Mouse (Mus musculus): ENCODE data around the gene Nsd2.

Gene Nsd2

GRCm38 (mm10) chr5:33819876-33820732, at the start of gene Nsd2:
TSS of gene Nsd2 (plus strand) at chr5:33820725.
- DNase-seq (ENCODE audit: low spot score) = peak; percentile 62

- no peak for DNase-seq (ENCODE audit: low spot score)
These were observed 43.3 kb upstream of the Nsd2 start for GRCm38 (mm10) chr5:33777195-33777594.

- DNase-seq (ENCODE audit: low spot score) = no peak
These were observed 38.6 kb upstream of the Nsd2 start for GRCm38 (mm10) chr5:33781964-33782344.

DNA sequence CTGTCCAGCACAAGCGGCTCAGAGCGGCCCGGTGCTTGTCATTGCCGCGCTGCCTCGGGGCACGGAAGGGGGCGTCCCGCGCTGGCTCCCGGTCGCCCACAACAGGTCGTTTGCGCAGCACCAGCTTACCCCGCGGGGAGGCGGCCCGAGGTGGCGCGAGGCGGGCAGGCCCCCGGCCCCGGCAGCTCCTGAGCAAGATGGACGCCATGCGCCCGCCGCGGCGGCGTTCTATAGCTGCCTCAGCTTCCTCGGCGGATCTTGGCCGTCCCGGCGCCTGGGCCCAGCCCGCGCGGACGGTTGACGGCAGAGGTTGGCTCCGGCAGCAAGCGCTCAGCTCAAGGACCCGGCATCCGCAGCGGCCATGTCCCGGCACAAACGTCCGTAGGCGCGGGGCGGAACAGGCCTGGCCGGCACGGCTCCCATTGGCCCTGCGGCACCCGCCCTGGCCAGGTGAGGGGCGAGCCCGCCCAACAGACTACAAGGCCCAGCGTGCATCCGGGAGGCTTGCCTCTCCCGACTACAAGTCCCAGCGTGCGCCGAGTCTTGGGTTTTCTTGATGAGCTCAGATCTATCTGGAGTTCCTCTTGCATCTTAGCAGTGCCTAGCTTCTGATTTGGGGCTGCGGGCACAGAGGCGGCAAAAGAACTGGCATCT, 38.1 kb upstream of the Nsd2 start, which contains the start of gene Letm1:
Gene Letm1 (minus strand): TSS at position 473 of the 654 bp plus-strand sequence.
- DNase-seq (ENCODE audit: low spot score) = peak; percentile 78

DNA sequence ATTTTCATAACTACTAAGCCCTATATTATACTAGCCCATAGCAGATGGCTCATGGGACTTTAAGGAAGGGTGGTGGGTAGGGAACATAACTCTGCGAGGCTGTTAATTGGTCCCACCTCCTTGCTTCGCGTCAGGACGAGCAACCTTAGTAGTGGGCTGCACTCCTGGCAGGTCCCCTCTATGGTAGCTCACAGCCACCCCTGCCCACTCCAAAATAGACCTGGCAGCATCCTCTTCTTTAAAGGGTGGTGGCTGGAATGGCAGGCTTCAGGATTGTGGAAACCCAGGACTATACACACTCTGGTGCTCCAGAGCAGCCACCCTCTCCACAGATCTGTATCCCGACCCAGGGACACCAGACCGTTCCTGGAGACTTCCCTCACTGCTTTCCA, 37.5 kb upstream of the Nsd2 start:
- no peak for DNase-seq (ENCODE audit: low spot score)

- no peak for DNase-seq (ENCODE audit: low spot score)
These were observed 28.4 kb upstream of the Nsd2 start for GRCm38 (mm10) chr5:33791912-33792643.

DNA sequence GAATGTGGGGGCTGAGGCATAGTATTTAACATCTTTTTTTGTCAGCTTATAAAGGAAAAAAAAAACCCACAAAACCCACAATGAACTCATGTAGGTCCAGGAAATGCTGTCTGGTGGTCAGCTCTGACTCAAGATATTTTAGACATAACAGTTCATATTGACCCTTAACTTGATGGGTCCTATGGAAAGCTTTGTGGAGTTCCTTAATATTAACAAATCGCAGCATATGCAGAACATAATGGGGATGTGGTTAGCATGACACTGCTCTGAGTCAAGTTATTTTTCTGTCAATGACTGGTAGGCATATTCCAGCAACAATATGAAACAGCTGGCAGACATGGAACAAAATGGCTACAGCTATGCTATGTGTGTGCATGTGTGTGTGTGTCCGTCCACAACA, 17.2 kb upstream of the Nsd2 start:
- DNase-seq (ENCODE audit: low spot score) = no peak

DNA sequence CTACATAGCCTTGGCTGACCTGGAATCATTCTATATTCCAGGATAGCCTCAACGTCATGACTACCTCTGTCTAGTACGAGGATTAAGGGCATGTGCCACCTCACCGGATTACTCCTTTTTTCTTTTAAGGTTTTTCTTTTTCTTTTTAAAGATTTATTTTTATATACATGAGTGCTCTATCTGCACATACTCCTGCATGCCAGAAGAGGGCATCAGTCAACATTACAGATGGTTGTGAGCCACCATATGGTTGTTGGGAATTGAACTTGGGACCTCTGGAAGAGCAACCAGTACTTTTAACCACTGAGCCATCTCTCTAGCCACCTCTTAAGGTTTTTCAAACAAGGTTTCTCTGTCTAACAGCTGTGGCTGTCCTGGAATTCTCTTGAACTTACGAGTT, 9.0 kb upstream of the Nsd2 start:
- DNase-seq (ENCODE audit: low spot score) = no peak

GRCm38 (mm10) chr5:33816008-33816725, 4.4 kb upstream of the Nsd2 start:
- DNase-seq (ENCODE audit: low spot score) = no peak

DNA sequence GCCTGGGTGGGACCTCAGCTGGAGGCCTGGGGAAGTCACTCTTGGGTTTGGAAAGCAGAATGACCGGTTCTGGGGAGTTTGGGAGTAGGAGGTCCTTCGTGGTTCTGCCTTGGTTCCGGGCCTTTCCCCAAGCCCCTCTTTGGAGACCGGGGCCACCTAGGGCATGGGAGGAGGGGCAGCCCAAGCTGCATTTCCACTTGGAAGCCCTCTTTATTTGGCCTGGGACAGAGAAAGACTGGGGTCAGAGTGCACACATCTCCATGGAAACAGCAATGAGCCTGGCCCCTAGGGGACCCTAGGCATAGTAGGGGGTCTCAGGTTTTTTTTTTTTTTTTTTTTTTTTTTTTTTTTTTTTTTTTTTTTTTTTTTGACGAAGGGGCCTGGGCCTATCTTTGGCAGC, 2.4 kb upstream of the Nsd2 start:
- no peak for DNase-seq (ENCODE audit: low spot score)

GRCm38 (mm10) chr5:33819141-33819875, 1.2 kb upstream of the Nsd2 start:
- DNase-seq (ENCODE audit: low spot score) = peak; percentile 5

- DNase-seq (ENCODE audit: low spot score) = peak; percentile 34
These were observed 452 bp downstream of the Nsd2 start for GRCm38 (mm10) chr5:33820733-33821621.

DNA sequence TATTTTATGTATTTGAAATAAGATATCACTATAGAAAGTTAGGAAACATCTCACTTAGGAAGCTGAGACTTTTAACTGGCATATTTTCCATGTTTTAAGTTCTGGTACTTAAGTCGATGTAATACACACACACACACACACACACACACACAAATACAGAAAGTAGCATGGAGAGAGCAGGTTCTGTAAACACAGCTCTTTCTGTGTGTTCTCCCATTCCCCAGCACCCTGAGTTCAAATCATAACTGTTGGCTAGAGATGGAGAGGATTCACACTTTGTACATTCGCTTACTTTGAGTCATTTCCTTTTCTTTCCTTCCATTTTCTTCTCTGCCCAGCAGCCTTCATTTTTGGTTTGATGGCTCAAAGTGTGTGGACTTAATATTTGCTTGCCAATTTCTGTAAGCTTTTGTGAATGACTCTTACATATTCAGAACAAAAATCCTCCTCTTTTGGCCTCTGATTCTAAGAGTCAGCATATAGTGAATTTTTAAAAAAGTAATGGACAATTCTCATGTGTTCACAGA, 1.4 kb downstream of the Nsd2 start:
- DNase-seq (ENCODE audit: low spot score) = no peak

DNA sequence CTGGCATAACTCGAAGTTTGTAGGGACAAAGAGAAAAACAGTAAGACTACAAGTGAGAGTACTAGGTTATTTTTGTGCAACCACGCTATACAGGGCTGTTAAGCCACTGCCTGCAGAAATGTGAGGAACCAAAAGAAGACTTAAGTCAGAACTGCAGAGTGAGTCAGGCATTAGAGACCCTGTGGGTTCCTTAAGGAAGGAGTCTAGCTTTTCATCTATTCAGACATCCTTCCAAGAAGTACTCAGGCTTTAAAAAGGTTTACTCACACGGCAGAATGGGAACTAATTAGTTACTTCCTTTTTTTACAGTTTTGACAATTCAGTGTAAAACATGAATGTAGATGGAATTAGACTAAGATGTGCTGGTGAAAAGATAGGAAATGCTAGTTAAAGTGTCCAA, 1.9 kb downstream of the Nsd2 start:
- no peak for DNase-seq (ENCODE audit: low spot score)

GRCm38 (mm10) chr5:33826001-33826400, 5.5 kb downstream of the Nsd2 start:
- no peak for DNase-seq (ENCODE audit: low spot score)

DNA sequence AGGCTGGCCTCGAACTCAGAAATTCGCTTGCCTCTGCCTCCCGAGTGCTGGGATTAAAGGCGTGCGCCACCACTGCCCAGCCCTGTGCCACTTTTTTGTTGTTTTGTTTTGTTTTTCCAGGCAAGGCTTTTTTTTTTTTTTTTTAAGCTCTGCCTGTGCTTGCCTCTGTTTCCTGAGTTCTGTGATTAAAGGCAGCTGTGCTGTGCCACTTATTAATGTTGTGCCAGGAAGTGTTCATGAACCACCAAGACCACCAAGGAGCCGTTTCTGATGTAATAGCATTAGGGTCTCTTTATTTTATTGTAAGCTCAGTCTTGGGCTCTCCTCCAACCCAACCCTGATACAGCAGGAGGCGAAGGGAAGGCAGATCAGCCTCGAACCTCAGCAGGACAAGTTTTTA, 7.6 kb downstream of the Nsd2 start:
- DNase-seq (ENCODE audit: low spot score) = no peak

GRCm38 (mm10) chr5:33829958-33830357, 9.4 kb downstream of the Nsd2 start:
- no peak for DNase-seq (ENCODE audit: low spot score)

DNA sequence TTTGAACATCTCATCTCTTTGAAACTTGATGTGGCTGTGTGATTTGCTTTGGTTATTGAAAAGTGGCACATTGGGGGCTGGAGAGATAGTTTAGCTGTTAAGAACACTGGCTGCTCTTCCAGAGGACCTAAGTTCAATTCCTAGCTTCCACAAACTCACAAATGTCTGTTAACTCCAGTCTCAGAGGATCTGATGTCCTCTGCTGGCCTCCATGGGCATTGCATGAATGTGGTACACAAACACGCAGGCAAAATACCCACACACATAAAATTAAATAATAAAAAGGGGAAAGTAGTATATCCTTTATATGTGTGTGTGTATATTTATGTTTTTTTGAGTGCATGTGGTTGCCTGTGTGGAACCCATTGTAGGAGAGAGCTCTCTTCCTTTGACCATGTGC, 10.3 kb downstream of the Nsd2 start:
- no peak for DNase-seq (ENCODE audit: low spot score)

GRCm38 (mm10) chr5:33841331-33841730, 20.8 kb downstream of the Nsd2 start:
- DNase-seq (ENCODE audit: low spot score) = no peak

- DNase-seq (ENCODE audit: low spot score) = no peak
These were observed 22.0 kb downstream of the Nsd2 start for GRCm38 (mm10) chr5:33842549-33842948.

Data from ovary, postnatal 10 days (tissue).